Mouse (Mus musculus): ENCODE measurements around the gene Park7. TPM values are rescaled to one million over a fixed set of nuclear protein-coding genes. Genes with fewer than 3 reads are reported as not detected.

The Park7 gene
- polyA plus RNA-seq, 1 experiment, result 92.2 TPM

DNA sequence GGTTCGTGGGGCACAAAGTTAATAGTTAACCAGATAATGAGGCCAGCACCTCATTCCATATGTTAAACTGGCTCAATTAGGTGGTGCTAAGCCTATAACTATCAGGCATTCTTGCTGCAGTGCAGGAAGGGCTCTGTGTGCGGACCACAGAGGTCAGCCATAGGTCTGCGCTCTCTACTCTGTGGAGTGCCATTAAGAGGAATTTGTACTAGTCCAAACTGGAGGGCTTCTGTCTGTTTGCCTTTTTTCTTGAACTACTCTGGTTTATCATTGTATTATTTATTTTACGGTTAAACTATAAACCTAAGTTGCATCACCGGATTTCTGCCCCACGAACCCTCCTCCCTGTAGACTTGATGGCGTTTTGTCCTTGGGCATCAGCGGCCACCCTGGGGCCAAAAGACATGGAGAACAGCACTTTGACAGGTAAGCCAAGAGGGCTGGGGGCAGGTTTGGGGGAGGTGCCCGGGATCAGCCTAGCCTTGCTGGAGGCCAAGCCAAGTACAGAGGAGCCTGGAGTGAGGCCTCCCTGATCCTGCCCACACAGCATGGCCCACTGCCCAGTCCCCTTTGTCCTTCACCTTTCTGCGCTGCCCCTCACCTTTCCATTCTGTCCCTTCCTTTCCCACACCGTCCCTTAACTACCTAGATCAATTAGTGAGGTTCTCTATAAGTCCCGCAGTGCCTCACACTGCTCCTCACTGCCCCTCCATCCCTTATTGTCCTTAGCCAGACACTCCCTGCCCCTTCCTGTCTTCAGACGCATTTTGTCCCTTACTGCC is 60.4 kb downstream of the Park7 start, which contains the start of gene Errfi1:
Errfi1 (plus strand) TSS at position 240 of the 782 bp plus-strand sequence.
- TF ChIP-seq POLR2A (IDR thresholded peaks at IDR 0.05; ENCODE audit: borderline replicate concordance, low read depth, low read length) (no peak), CTCF (IDR thresholded peaks at IDR 0.05; ENCODE audit: low read depth, low read length) (no peak)
- H3K27ac ChIP-seq (ENCODE audit: insufficient read depth, low read depth, low read length), result no peak within 1 kb of the TSS
- peak within 1 kb of the TSS; percentile 35 for H3K4me3 ChIP-seq (ENCODE audit: insufficient read depth, low read length)
- H3K4me1 ChIP-seq (ENCODE audit: control insufficient read depth, insufficient read depth, low read length), result peaks cover under 1% of the 10 kb centered on the region; the same call in 1 of the 2 replicates

GRCm38 (mm10) chr4:150852479-150852878 is 61.8 kb downstream of the Park7 start:
- no peaks in the 10 kb centered on the region for H3K4me1 ChIP-seq (ENCODE audit: control insufficient read depth, insufficient read depth, low read length)
- no peak overlapping the region for H3K4me3 ChIP-seq (ENCODE audit: insufficient read depth, low read length)
- no peak for TF ChIP-seq CTCF (IDR thresholded peaks at IDR 0.05; ENCODE audit: low read depth, low read length)
- no peak for TF ChIP-seq POLR2A (IDR thresholded peaks at IDR 0.05; ENCODE audit: borderline replicate concordance, low read depth, low read length)
- no peak overlapping the region for H3K27ac ChIP-seq (ENCODE audit: insufficient read depth, low read depth, low read length)

DNA sequence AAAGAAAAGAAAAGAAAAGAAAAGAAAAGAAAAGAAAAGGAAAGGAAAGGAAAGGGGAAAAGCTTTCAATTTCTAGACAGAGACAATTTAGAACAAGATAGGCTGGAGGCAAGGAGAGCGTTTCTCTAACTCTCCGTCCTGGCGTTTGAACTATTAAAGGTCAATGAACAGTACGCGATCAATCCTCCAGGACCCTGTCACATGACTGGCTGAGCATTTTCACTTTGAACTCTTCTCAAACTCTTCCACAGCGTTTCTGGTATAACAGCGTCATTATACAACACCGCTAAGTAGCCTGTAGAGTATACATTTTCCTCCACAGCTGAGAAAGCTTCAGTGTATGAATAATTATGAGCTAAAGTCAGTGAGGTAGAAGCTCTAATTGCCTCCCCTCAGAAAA is 62.2 kb downstream of the Park7 start:
- Histone ChIP-seq H3K27ac (ENCODE audit: insufficient read depth, low read depth, low read length) (no peak overlapping the region), H3K4me1 (ENCODE audit: control insufficient read depth, insufficient read depth, low read length) (no peaks in the 10 kb centered on the region), H3K4me3 (ENCODE audit: insufficient read depth, low read length) (no peak overlapping the region)
- TF ChIP-seq POLR2A (IDR thresholded peaks at IDR 0.05; ENCODE audit: borderline replicate concordance, low read depth, low read length) (no peak), CTCF (IDR thresholded peaks at IDR 0.05; ENCODE audit: low read depth, low read length) (no peak)

- H3K4me1 ChIP-seq (ENCODE audit: control insufficient read depth, insufficient read depth, low read length), result no peaks in the 10 kb centered on the region
- no peak overlapping the region for H3K4me3 ChIP-seq (ENCODE audit: insufficient read depth, low read length)
- TF ChIP-seq POLR2A (IDR thresholded peaks at IDR 0.05; ENCODE audit: borderline replicate concordance, low read depth, low read length) (no peak), CTCF (IDR thresholded peaks at IDR 0.05; ENCODE audit: low read depth, low read length) (no peak)
- H3K27ac ChIP-seq (ENCODE audit: insufficient read depth, low read depth, low read length), result no peak overlapping the region
Observed at GRCm38 (mm10) chr4:150850893-150851292, 63.3 kb downstream of the Park7 start.

DNA sequence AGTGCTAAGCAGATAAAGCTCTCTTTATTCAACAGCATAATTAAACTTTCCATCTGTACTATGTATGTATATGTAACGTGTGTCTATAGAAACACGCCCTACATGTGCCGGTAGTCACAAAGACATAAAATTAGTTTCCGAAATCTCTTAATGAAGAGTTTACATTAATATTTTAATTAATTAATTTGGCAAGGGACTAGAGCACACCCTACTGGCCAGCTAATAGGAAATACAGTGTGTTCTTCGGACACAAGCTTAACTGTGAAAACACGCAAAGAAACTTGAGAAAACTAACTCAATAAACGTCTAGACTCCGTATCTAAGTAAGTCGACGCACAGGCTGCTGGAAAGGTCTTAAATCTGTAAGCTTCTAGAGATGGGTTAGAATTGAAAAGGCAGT is 64.3 kb downstream of the Park7 start:
- no peaks in the 10 kb centered on the region for H3K4me1 ChIP-seq (ENCODE audit: control insufficient read depth, insufficient read depth, low read length)
- no peak for TF ChIP-seq POLR2A (IDR thresholded peaks at IDR 0.05; ENCODE audit: borderline replicate concordance, low read depth, low read length)
- no peak for TF ChIP-seq CTCF (IDR thresholded peaks at IDR 0.05; ENCODE audit: low read depth, low read length)
- H3K27ac ChIP-seq (ENCODE audit: insufficient read depth, low read depth, low read length), result no peak overlapping the region
- no peak overlapping the region for H3K4me3 ChIP-seq (ENCODE audit: insufficient read depth, low read length)

Other genes with a start within 250 kb of the Park7 start
- 8.7 TPM in 2 replicates for gene Errfi1, start 60.5 kb downstream of the Park7 start, polyA plus RNA-seq (2012; ENCODE audit: insufficient read depth, insufficient read length, missing spikeins)
- gene Tnfrsf9, start 125 bp upstream of the Park7 start, polyA plus RNA-seq (2012; ENCODE audit: insufficient read depth, insufficient read length, missing spikeins), result not detected in 2 replicates
- not detected in 2 replicates for gene Uts2, start 82.7 kb upstream of the Park7 start, polyA plus RNA-seq (2012; ENCODE audit: insufficient read depth, insufficient read length, missing spikeins)
- gene Per3, start 130.2 kb upstream of the Park7 start, polyA plus RNA-seq (2012; ENCODE audit: insufficient read depth, insufficient read length, missing spikeins), result 14.5 and 15.5 TPM in 2 replicates
- gene Vamp3, start 143.5 kb upstream of the Park7 start, polyA plus RNA-seq (2012; ENCODE audit: insufficient read depth, insufficient read length, missing spikeins), result 110 and 112 TPM in 2 replicates
- gene Gm13090, start 175.1 kb upstream of the Park7 start, polyA plus RNA-seq (2012; ENCODE audit: insufficient read depth, insufficient read length, missing spikeins), result not detected in 2 replicates

Data from bone marrow macrophage, adult 2 months (primary cell).